Mouse (Mus musculus) embryonic facial prominence, embryonic 13.5 days (tissue): ENCODE results near the gene Ralgds. TPM values are rescaled to one million over a fixed set of nuclear protein-coding genes. Genes with fewer than 3 reads are reported as not detected.

Source experiments
- ATAC-seq: fragments of 200-750 bp; cut with Nextera tagmentation; 2 replicates; pipeline ENCODE4 v1.8.0; 2017; ENCODE audit warnings: low read depth; ENCODE audit not compliant: insufficient number of reproducible peaks, insufficient read depth, low FRiP score, low TSS enrichment
- H3K27ac ChIP-seq: fragments of 300-500 bp; sonication (generic); 2 replicates; pipeline ENCODE4 v1.5.1; 2015; ENCODE audit warnings: moderate library complexity, mild to moderate bottlenecking, inconsistent platforms
- H3K27me3 ChIP-seq: fragments of 300-500 bp; sonication (generic); 2 replicates; pipeline ENCODE4 v1.6.1; 2015; ENCODE audit warnings: mild to moderate bottlenecking, inconsistent platforms
- H3K36me3 ChIP-seq: fragments of 300-500 bp; sonication (generic); 2 replicates; pipeline ENCODE4 v1.6.1; 2015; ENCODE audit warnings: mild to moderate bottlenecking, inconsistent platforms
- H3K4me1 ChIP-seq: fragments of 300-500 bp; sonication (generic); 2 replicates; pipeline ENCODE4 v1.6.1; 2015; ENCODE audit warnings: inconsistent platforms
- H3K4me2 ChIP-seq: fragments of 300-500 bp; sonication (generic); 2 replicates; pipeline ENCODE4 v1.6.1; 2015; ENCODE audit warnings: moderate library complexity, mild to moderate bottlenecking, inconsistent platforms
- H3K4me3 ChIP-seq: fragments of 300-500 bp; sonication (generic); 2 replicates; pipeline ENCODE4 v1.5.1; 2015; ENCODE audit warnings: mild to moderate bottlenecking, inconsistent platforms
- H3K9ac ChIP-seq: fragments of 300-500 bp; sonication (generic); 2 replicates; pipeline ENCODE4 v1.6.1; 2015; ENCODE audit warnings: mild to moderate bottlenecking, inconsistent platforms
- H3K9me3 ChIP-seq: fragments of 300-500 bp; sonication (generic); 2 replicates; pipeline ENCODE4 v1.6.1; 2016; ENCODE audit warnings: inconsistent platforms
- WGBS: fragments of 180-500 bp; shearing (Covaris S2); methylation state at CpG from one replicate; pipeline ENCODE4 v1.1.7; 2015; ENCODE audit warnings: mixed read lengths; 5-methylcytosine and 5-hydroxymethylcytosine counted together
- polyA plus RNA-seq: library from polyadenylated mRNA; unstranded; fragments of >200 nt; fragmentation: Nextera tagmentation; extraction: Ambion mirVana; gene quantifications from 2 replicates; pipeline ENCODE4 v1.2.1, GENCODE M21; 2015

Ralgds gene
- polyA plus RNA-seq, 1 experiment from 2014 or later, result 56.9 TPM

DNA sequence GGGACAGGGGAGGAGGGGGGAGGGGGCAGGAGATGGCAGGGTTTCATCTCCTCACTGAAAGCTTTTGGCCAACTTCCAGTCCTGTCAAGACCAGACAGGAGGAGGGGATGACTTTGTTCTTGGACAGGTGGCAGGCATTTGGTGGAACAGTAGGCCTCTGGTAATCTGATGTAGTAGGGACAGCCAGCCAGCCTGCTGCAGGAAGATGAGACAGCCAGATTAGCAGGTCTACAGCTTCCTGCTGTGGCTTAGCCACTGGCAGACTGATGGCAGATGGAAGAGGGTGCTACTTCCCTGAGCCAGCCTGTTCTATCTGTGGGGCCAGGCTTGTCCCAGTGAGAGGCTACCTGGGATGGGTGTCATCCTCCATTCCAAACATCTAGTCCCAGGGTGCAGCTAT, 33.1 kb downstream of the Ralgds start:
- no peaks in the 10 kb centered on the region for H3K27me3 ChIP-seq
- H3K36me3 ChIP-seq, result peaks cover 96% of the 10 kb centered on the region
- no peak overlapping the region for H3K9ac ChIP-seq
- H3K4me1 ChIP-seq, result peaks cover 3% of the 10 kb centered on the region; the same call in 1 of the 2 replicates
- no peaks in the 10 kb centered on the region for H3K9me3 ChIP-seq
- H3K27ac ChIP-seq, result no peak overlapping the region
- H3K4me2 ChIP-seq, result no peak overlapping the region
- no peak overlapping the region for H3K4me3 ChIP-seq
- ATAC-seq, result no peak

DNA sequence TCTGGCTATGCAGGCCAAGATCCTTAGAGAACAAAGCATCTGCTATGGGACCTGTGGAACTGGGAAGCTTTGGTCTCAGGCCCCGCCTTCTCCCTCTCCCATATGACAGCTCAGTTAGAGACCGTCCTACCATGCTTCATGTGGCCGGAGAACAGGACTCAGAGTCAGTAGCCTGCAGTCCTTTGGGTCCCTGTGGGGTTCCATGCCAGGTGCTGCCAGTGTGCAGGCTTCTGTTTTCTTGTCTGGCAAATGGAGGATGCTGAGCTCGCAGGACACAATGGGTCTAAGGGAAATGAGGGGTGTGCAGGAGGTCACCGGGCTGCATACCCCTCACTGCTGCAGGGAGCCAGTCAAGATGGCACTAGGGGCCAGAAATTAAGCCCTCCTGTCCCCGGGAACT, 33.6 kb downstream of the Ralgds start:
- Histone ChIP-seq H3K9ac (no peak overlapping the region), H3K27ac (no peak overlapping the region), H3K4me3 (no peak overlapping the region), H3K27me3 (no peaks in the 10 kb centered on the region), H3K36me3 (peaks cover 98% of the 10 kb centered on the region), H3K4me2 (no peak overlapping the region), H3K4me1 (peaks cover under 1% of the 10 kb centered on the region; the same call in 1 of the 2 replicates), H3K9me3 (no peaks in the 10 kb centered on the region)
- 76% methylated on average over 6 of the region's 6 CpGs for WGBS
- ATAC-seq, result no peak

DNA sequence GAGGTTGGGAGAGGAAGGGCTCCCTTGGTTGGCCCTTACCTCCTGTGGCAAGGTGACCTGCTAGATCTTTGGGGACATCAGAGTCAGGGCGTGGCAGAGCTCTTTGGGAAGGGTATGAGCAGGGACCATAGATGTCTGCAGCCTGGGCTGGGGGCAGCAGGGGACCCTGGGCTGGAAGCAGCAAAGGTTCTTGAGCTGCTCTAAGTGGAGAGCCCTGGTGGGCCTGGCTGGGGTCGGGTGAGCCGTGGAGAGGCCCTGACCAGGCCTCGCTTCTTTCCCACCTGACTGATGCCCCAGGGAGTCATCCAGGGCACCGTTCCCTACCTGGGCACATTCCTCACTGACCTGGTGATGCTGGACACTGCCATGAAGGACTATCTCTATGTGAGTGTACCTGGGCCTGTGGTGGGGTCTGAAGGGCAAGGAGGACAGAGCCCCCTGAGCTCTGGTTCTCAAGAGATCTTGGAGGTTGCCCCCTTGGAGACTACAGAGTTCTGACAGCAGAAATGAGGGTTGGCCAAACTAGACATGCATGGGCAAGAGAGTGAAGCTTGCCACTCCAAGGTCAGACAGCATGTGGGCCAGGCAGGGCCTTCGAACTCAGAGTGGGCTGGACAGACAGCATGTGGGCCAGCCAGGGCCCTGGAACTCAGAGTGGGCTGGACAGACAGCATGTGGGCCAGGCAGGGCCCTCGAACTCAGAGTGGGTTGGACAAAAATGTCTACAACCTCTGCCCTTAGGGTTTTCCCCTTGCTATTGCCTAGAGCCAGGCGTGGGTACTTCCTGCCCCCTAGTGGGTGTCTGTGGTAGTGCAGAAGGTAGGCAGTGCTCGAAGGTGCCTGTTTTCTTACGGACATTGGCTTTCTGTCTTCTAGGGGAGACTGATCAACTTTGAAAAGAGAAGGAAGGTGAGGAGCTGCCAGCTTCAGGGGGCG, 34.6 kb downstream of the Ralgds start:
- WGBS, result 52% methylated on average over 11 of the region's 11 CpGs
- H3K4me1 ChIP-seq, result no peaks in the 10 kb centered on the region
- H3K27ac ChIP-seq, result no peak overlapping the region
- no peaks in the 10 kb centered on the region for H3K27me3 ChIP-seq
- H3K9ac ChIP-seq, result no peak overlapping the region
- no peak overlapping the region for H3K4me3 ChIP-seq
- no peak overlapping the region for H3K4me2 ChIP-seq
- ATAC-seq, result 0 out of 2 replicates have a peak, but pooled peaks have one; percentile 7
- H3K36me3 ChIP-seq, result peaks cover 98% of the 10 kb centered on the region
- H3K9me3 ChIP-seq, result no peaks in the 10 kb centered on the region

DNA sequence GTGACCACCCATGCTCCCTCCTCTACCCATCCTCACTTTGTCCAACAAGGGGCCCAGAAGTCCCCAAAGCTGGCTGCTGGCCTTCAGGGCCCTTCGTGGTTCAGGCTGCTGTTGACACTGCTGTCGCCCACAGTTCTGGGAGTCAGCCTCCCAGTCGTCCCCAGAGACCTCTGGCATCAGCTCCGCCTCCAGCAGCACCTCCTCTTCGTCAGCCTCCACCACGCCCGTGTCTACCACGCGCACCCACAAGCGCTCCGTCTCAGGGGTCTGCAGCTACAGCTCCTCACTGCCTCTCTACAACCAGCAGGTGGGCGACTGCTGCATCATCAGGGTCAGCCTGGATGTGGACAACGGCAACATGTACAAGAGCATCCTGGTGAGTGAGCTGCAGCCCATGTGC, 36.2 kb downstream of the Ralgds start:
- no peak for ATAC-seq
- no peak overlapping the region for H3K9ac ChIP-seq
- H3K27ac ChIP-seq, result no peak overlapping the region
- peaks cover 98% of the 10 kb centered on the region for H3K36me3 ChIP-seq
- no peak overlapping the region for H3K4me3 ChIP-seq
- H3K4me1 ChIP-seq, result no peaks in the 10 kb centered on the region
- no peaks in the 10 kb centered on the region for H3K27me3 ChIP-seq
- WGBS, result 89% methylated on average over 13 of the region's 13 CpGs
- H3K4me2 ChIP-seq, result no peak overlapping the region
- H3K9me3 ChIP-seq, result no peaks in the 10 kb centered on the region

DNA sequence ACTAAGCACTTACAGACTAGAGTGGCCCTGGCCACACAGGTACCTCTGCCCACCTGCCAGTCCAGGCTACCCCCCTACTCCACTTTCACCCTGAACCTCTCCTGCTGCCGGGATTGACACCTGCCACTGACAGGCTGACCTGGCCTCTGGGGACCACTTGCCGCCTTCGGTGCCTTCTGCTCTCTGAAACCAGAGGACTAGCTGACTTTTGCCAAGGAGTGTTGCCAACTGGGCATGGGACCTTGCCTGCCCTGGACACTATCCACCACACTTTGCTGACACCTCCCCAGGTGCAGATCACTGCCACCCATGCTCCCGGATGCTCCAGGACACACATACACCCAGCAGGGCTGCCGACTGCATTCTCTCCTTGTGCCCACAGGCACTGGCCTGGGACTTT, 39.4 kb downstream of the Ralgds start:
- Histone ChIP-seq H3K4me1 (no peaks in the 10 kb centered on the region), H3K27me3 (no peaks in the 10 kb centered on the region), H3K9ac (no peak overlapping the region), H3K4me2 (no peak overlapping the region), H3K4me3 (no peak overlapping the region), H3K9me3 (no peaks in the 10 kb centered on the region), H3K27ac (no peak overlapping the region), H3K36me3 (peaks cover 81% of the 10 kb centered on the region)
- 89% methylated on average over 5 of the region's 5 CpGs for WGBS
- no peak for ATAC-seq

DNA sequence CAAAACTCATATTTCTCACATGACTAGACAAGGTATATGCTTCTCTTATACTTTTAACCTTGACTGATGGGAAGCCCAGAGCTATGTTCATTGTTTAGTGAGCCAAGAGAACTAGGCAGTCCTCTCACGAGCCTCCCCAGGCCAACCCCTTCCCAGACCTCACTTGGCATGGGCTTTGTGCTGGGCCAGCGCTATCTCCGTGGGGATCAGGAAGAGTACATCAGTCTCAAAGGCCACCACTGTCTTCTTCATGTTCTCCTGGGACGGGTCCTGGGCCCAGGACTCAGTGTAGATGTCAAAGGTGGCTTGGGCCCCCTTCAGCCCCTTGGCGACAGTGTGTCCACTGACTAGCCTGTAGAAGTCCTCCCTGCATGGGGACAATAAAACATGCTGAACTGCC, 44.5 kb downstream of the Ralgds start:
- no peaks in the 10 kb centered on the region for H3K27me3 ChIP-seq
- H3K9ac ChIP-seq, result no peak overlapping the region
- 78% methylated on average over 5 of the region's 5 CpGs for WGBS
- H3K27ac ChIP-seq, result no peak overlapping the region
- H3K9me3 ChIP-seq, result no peaks in the 10 kb centered on the region
- H3K4me1 ChIP-seq, result peaks cover 2% of the 10 kb centered on the region; the same call in 1 of the 2 replicates
- no peak overlapping the region for H3K4me2 ChIP-seq
- ATAC-seq, result no peak
- H3K36me3 ChIP-seq, result peaks cover 32% of the 10 kb centered on the region
- H3K4me3 ChIP-seq, result no peak overlapping the region

DNA sequence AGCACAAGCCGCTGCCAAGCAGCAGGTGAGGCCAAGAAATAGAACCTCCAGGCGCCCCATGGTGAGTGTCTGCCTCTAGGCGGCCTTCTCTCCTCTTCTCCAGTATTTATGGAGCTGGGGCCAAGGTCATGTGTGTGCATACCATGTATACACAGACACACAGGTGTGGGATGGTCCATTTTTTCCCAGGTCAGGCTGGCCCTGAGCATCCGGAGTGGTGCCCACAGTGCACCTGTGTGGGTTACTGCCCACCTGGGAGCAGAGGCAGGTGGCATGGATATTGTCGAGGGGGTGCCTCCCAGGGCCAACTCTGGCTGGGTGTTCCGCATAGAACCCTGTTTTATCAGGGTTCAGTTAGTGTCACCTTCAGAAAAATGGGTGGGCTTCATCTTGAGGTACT, 50.4 kb downstream of the Ralgds start, which contains the start of gene Cel:
Gene Cel, minus strand, starts transcription at position 101 of the 400 bp plus-strand sequence.
- Histone ChIP-seq H3K9ac (peak within 1 kb of the TSS; percentile 37; the same call in 1 of the 2 replicates), H3K4me1 (peaks cover 12% of the 10 kb centered on the region; the same call in 1 of the 2 replicates), H3K27me3 (no peaks in the 10 kb centered on the region), H3K9me3 (no peaks in the 10 kb centered on the region), H3K4me2 (no peak within 1 kb of the TSS), H3K36me3 (peaks cover 36% of the 10 kb centered on the region), H3K4me3 (no peak within 1 kb of the TSS), H3K27ac (peak within 1 kb of the TSS; percentile 66; the same call in 1 of the 2 replicates)
- WGBS, result 73% methylated on average over 6 of the region's 6 CpGs
- ATAC-seq, result no peak

DNA sequence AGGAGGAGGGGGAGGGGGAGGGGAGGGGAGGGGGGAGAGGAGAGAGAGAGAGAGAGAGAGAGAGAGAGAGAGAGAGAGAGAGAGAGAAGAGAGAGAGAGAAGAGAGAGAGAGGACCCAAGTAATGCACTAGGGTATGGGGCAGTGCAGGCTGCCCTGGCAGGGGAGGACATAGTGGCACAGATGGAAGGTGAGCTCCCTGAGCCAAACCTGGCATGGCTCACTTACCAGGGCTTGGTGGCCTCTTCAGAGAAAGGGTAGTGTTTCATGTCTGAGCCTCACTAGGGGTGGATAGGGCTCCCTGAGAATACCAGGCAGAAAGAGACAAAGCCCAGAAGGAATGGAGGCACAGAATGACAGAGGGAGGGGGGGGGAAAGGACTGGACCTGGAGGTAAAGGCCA, 50.9 kb downstream of the Ralgds start:
- no peak for ATAC-seq
- H3K4me2 ChIP-seq, result no peak overlapping the region
- H3K27me3 ChIP-seq, result no peaks in the 10 kb centered on the region
- no peak overlapping the region for H3K9ac ChIP-seq
- H3K27ac ChIP-seq, result no peak overlapping the region
- H3K4me1 ChIP-seq, result peaks cover 12% of the 10 kb centered on the region; the same call in 1 of the 2 replicates
- no peaks in the 10 kb centered on the region for H3K9me3 ChIP-seq
- no peak overlapping the region for H3K4me3 ChIP-seq
- peaks cover 41% of the 10 kb centered on the region for H3K36me3 ChIP-seq

DNA sequence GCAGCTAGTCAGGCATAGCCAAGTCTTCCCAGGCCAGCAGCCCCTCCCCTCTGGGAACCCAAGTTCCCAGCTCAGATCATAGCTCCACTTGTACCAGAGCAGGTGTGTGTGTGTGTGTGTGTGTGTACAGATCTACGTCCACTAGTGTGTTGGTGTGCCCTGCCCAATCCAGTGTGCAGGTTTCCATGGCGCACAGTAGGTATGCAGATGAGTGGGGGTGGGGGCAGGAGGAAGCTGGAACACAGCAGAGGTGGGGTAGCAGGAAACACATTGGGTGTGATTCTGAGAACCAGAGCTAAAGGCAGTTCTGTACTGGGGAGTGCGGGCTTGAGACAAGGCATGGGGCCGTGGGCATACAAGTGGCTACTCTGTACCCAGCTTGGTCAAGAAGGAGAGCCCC, 51.5 kb downstream of the Ralgds start:
- 90% methylated on average over 4 of the region's 4 CpGs for WGBS
- ATAC-seq, result no peak

DNA sequence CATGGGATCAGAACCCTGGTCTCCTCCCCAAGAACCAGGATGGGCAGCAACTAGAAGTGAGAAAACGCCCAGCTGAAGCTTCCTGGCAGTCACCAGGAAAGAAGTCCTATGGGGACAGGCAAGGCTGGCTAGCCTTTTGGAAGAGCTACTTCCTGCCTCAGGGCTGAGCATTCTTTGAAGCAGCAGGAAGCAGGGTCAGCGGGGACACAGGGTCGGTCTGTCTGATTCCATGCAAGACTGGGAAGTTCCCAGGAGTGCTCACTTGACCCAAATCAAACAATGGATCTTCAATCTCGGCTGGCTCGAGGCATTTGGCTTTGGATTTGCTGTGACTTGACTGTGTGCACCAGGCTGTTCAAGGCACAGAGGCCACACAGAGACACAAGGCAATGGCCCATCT, 53.6 kb downstream of the Ralgds start:
- no peak overlapping the region for H3K4me2 ChIP-seq
- H3K36me3 ChIP-seq, result peaks cover 65% of the 10 kb centered on the region
- H3K27me3 ChIP-seq, result no peaks in the 10 kb centered on the region
- no peak overlapping the region for H3K4me3 ChIP-seq
- no peak overlapping the region for H3K9ac ChIP-seq
- no peaks in the 10 kb centered on the region for H3K9me3 ChIP-seq
- 32% methylated on average over 5 of the region's 5 CpGs for WGBS
- no peak overlapping the region for H3K27ac ChIP-seq
- peaks cover 20% of the 10 kb centered on the region; the same call in 1 of the 2 replicates for H3K4me1 ChIP-seq
- no peak for ATAC-seq

More for the DNA sequence above, 51.5 kb downstream of the Ralgds start:
- Histone ChIP-seq H3K36me3 (peaks cover 46% of the 10 kb centered on the region), H3K4me2 (no peak overlapping the region), H3K27ac (no peak overlapping the region), H3K9ac (no peak overlapping the region), H3K4me3 (no peak overlapping the region), H3K4me1 (peaks cover 16% of the 10 kb centered on the region; the same call in 1 of the 2 replicates), H3K9me3 (no peaks in the 10 kb centered on the region), H3K27me3 (no peaks in the 10 kb centered on the region)

DNA sequence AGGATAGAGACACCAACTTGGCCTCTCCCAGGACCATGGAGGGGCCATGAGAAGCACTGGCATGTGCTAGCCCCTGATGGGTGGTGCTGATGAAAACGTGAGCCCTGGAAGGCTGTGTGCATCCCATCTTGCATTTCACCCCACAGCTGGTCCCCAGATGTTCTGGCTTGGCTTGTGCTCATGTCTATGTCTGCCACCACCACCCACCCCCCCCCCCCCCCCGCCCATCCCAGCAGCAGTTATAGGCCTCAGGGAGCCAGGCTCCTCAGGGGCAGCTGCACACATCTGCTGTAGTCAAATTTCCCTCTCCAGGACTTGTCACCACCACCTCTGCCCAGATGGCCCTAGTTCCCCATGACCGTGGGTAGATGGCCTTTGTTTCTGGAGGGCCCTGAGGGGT, 57.0 kb downstream of the Ralgds start:
- WGBS, result 30% methylated on average over 2 of the region's 3 CpGs
- no peaks in the 10 kb centered on the region for H3K9me3 ChIP-seq
- ATAC-seq, result no peak
- H3K27ac ChIP-seq, result no peak overlapping the region
- H3K4me3 ChIP-seq, result no peak overlapping the region
- H3K27me3 ChIP-seq, result no peaks in the 10 kb centered on the region
- peaks cover 9% of the 10 kb centered on the region; the same call in 1 of the 2 replicates for H3K4me1 ChIP-seq
- H3K4me2 ChIP-seq, result no peak overlapping the region
- H3K36me3 ChIP-seq, result peaks cover 95% of the 10 kb centered on the region
- no peak overlapping the region for H3K9ac ChIP-seq

DNA sequence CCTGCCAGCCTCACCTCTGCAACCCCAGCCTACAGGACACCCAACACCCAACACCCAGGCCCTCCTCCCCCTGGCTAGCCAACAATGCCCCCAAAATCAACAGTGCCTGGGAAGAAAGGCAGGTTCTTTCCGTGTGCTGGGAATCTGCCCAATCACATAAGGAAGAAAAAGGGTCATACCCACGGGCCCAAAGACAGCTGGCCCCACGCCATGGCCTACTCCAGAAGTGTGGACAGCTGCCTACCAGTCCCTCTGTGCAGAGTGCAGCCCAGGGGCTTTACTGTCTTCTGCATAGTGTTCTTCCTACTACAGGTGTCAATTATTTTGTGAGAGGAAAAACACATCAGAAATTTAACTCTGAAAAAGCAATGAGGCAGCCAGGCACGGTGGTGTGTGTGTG, 62.4 kb downstream of the Ralgds start:
- Histone ChIP-seq H3K9ac (no peak overlapping the region), H3K27ac (no peak overlapping the region), H3K4me3 (no peak overlapping the region), H3K27me3 (no peaks in the 10 kb centered on the region), H3K9me3 (no peaks in the 10 kb centered on the region), H3K4me2 (no peak overlapping the region), H3K36me3 (peaks cover 95% of the 10 kb centered on the region), H3K4me1 (0 out of 2 replicates have a peak, but pooled peaks cover under 1% of the 10 kb centered on the region)
- WGBS, result 85% methylated on average over 4 of the region's 4 CpGs
- ATAC-seq, result no peak
